Mouse (Mus musculus) limb, embryonic 10.5 days (tissue): ENCODE data around the gene C1galt1c1. TPM values are rescaled to one million over a fixed set of nuclear protein-coding genes. Genes with fewer than 3 reads are reported as not detected.

ENCODE experiments used
- DNase-seq: peaks from one replicate; pipeline ENCODE4 v3.0.0-alpha.2; 2017; ENCODE audit warnings: low spot score
- H3K27ac ChIP-seq: fragments of 300-500 bp; sonication (generic); 2 replicates; pipeline ENCODE4 v1.5.1; 2016; ENCODE audit warnings: mild to moderate bottlenecking
- H3K27me3 ChIP-seq: fragments of 300-500 bp; sonication (generic); 2 replicates; pipeline ENCODE4 v1.6.1; 2016; ENCODE audit warnings: low read depth, mild to moderate bottlenecking; ENCODE audit not compliant: poor library complexity, severe bottlenecking
- H3K36me3 ChIP-seq: fragments of 300-500 bp; sonication (generic); 2 replicates; pipeline ENCODE4 v1.6.1; 2016; ENCODE audit warnings: mild to moderate bottlenecking, moderate library complexity
- H3K4me1 ChIP-seq: fragments of 300-500 bp; sonication (generic); 2 replicates; pipeline ENCODE4 v1.6.1; 2016
- H3K4me3 ChIP-seq: fragments of 300-500 bp; sonication (generic); 2 replicates; pipeline ENCODE4 v1.5.1; 2016; ENCODE audit warnings: mild to moderate bottlenecking, moderate library complexity
- H3K9me3 ChIP-seq: fragments of 300-500 bp; sonication (generic); replicated peaks from 2 replicates; pipeline ENCODE4 v1.6.1; 2016; ENCODE audit warnings: mild to moderate bottlenecking
- WGBS: fragments of 180-500 bp; shearing (Covaris S2); methylation state at CpG from one replicate; pipeline ENCODE4 v1.1.7; 2016; 5-methylcytosine and 5-hydroxymethylcytosine counted together
- polyA plus RNA-seq: library from polyadenylated mRNA; unstranded; fragments of >200 nt; fragmentation: Nextera tagmentation; extraction: Ambion mirVana; gene quantifications from 2 replicates; pipeline ENCODE4 v1.2.1, GENCODE M21; 2016

The C1galt1c1 gene
- polyA plus RNA-seq, 1 experiment from 2014 or later = 14.2 TPM

DNA sequence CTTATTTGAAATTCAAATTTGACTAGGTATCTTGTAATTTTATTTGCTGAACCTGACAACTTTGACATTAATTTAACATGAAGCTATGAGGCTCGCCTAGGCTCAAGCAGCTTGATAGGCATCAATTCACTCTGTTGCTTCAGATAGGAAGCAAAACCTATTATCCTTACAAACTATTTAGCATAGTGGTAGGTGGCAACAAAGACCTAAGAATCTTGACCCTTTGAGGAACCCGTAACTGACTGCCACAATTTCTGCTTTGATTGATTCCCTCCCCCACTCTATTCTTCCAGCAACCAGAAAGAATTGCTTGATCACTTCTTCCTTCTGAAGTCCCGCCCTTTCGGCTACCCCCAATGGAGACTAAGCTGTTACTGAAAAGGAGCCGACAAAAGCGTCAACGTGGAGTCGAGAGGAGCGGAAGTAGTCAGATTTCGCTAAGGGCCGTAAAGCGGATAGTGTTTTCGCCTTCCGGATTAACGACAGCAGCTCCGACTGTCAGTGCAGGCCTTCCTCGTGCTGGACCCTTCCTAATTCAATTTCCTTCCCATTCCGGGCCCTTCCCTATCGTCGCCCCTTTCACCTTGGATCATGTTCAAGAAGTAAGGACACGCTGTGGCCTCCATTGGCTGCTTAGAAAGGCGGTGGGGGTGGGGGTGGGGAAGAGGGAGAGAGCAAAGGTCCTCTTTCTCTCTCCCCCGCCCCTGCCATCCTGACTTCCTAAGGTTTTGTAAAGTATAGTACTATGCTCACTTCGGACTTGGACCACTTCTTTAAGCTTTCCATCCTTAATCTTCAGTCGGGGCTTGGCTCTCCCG lies 34.5 kb downstream of the C1galt1c1 start, which contains the start of gene Mcts1:
Gene Mcts1, plus strand, starts transcription at position 402 of the 818 bp plus-strand sequence.
- no peaks in the 10 kb centered on the region for H3K36me3 ChIP-seq
- H3K27me3 ChIP-seq = no peaks in the 10 kb centered on the region
- no peaks in the 10 kb centered on the region for H3K9me3 ChIP-seq
- WGBS = 12% methylated on average over 25 of the region's 26 CpGs
- H3K27ac ChIP-seq = peak within 1 kb of the TSS; percentile 79
- peak within 1 kb of the TSS; percentile 56 for H3K4me3 ChIP-seq
- peak; percentile 67 for DNase-seq
- H3K4me1 ChIP-seq = no peaks in the 10 kb centered on the region

GRCm38 (mm10) chrX:38593180-38593889 lies 41.6 kb downstream of the C1galt1c1 start:
- DNase-seq = no peak
- H3K9me3 ChIP-seq = no peaks in the 10 kb centered on the region
- H3K27me3 ChIP-seq = no peaks in the 10 kb centered on the region
- no peaks in the 10 kb centered on the region for H3K4me1 ChIP-seq
- no peak overlapping the region for H3K4me3 ChIP-seq
- 68% methylated on average over 5 of the region's 5 CpGs for WGBS
- no peaks in the 10 kb centered on the region for H3K36me3 ChIP-seq
- no peak overlapping the region for H3K27ac ChIP-seq

GRCm38 (mm10) chrX:38591749-38592148 lies 43.1 kb downstream of the C1galt1c1 start:
- Histone ChIP-seq H3K9me3 (no peaks in the 10 kb centered on the region), H3K27me3 (no peaks in the 10 kb centered on the region), H3K4me3 (no peak overlapping the region), H3K4me1 (no peaks in the 10 kb centered on the region), H3K36me3 (no peaks in the 10 kb centered on the region), H3K27ac (no peak overlapping the region)
- WGBS = 89% methylated on average over 3 of the region's 3 CpGs
- DNase-seq = no peak

GRCm38 (mm10) chrX:38589827-38590226 lies 45.1 kb downstream of the C1galt1c1 start:
- DNase-seq = no peak
- 25% methylated on average over 4 of the region's 4 CpGs for WGBS
- Histone ChIP-seq H3K4me3 (no peak overlapping the region), H3K27me3 (no peaks in the 10 kb centered on the region), H3K9me3 (no peaks in the 10 kb centered on the region), H3K4me1 (no peaks in the 10 kb centered on the region), H3K36me3 (no peaks in the 10 kb centered on the region), H3K27ac (no peak overlapping the region)

- H3K4me3 ChIP-seq = no peak overlapping the region
- DNase-seq = no peak
- no peaks in the 10 kb centered on the region for H3K36me3 ChIP-seq
- H3K27ac ChIP-seq = no peak overlapping the region
- no peaks in the 10 kb centered on the region for H3K9me3 ChIP-seq
- H3K4me1 ChIP-seq = no peaks in the 10 kb centered on the region
- no peaks in the 10 kb centered on the region for H3K27me3 ChIP-seq
Observed at GRCm38 (mm10) chrX:38583261-38583660, 51.6 kb downstream of the C1galt1c1 start.

DNA sequence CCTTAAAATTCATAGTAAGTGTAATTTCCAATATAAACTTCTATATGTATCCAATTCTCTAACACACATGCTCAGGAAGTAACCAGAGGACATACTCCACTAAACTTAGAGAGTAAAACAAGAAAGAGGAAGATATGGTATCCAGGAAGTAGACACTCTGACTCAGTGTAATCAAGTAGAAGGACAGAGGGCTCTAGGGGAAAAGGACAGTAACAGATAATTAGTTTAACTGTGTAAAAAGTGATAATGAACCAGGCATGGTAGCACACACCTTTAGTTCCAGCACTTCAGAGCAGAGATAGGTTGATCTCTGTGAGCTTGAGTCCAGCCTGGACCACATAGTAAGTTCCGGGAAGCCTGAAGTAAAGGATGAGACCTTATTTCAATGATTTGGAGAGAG lies 53.7 kb downstream of the C1galt1c1 start:
- Histone ChIP-seq H3K9me3 (no peaks in the 10 kb centered on the region), H3K4me3 (no peak overlapping the region), H3K27me3 (no peaks in the 10 kb centered on the region), H3K27ac (no peak overlapping the region), H3K36me3 (no peaks in the 10 kb centered on the region), H3K4me1 (no peaks in the 10 kb centered on the region)
- no peak for DNase-seq
- 100% methylated on average over 1 of the region's 1 CpGs for WGBS

Other genes starting within 250 kb of the C1galt1c1 start
- gene Lamp2, start 178.6 kb downstream of the C1galt1c1 start, polyA plus RNA-seq = 54.3 and 61.1 TPM in 2 replicates
- gene Cul4b, start 58.9 kb downstream of the C1galt1c1 start, polyA plus RNA-seq = 46.4 and 54.2 TPM in 2 replicates
- gene Mcts1, start 34.5 kb downstream of the C1galt1c1 start, polyA plus RNA-seq = 72.2 and 72.9 TPM in 2 replicates
- 0.20 TPM in 1 of 2 replicates, not detected in the other for gene 6030498E09Rik, start 137.6 kb upstream of the C1galt1c1 start, polyA plus RNA-seq